In the genomic region with DNA sequence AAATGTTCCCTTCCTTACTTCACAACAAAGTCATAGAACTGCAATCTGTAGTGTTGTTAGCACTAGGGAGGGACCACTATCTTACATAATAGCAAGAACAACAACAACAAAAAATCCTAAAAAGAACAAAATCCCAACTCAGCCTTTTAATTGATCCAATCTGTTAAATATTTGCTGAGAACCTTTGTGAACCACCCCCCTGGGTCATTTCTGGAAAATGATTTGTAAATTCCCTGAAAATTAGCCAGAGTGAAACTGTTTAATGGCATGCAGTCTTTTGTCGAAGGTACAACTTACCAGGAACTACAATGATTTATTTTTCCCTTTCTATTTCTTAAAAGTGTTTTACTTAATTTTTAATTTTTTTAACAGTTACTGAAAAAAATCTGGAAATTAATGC, we compare ENCODE assay signal across 27 mouse cellular contexts. TPM values are rescaled to one million over a fixed set of nuclear protein-coding genes. Genes with fewer than 3 reads are reported as not detected.
DNase-seq lines count a peak whose midpoint lies in the region; ATAC-seq and TF ChIP-seq lines count a peak whose summit lies in the region.
"Had no signal": no experiment of that assay in that cellular context is flagged by ENCODE, and none has a peak within 500 bp of the region (broad histone marks: within the 10 kb centered on the region; RNA-seq: fewer than 3 reads in every experiment).

A gene (minus strand): TSS at position 97 of the 400 bp plus-strand sequence.

- no peak for ATAC-seq in liver, embryonic 11.5 days (replicated peaks; ENCODE audit: low FRiP score)
- ATAC-seq: activated CD4-positive, CD25-positive, alpha-beta regulatory T cell, adult 4 months; CD4-positive, CD25-positive, alpha-beta regulatory T cell, adult 4 months; Patski had no signal

- no peak for TF ChIP-seq POLR2A in kidney, adult 2 months (IDR thresholded peaks at IDR 0.05; ENCODE audit: low read depth, low read length)
- TF ChIP-seq POLR2A in liver, adult 2 months (IDR thresholded peaks at IDR 0.05; ENCODE audit: extremely low read depth, insufficient read depth, low read length), result no peak

- TF ChIP-seq CTCF in kidney, adult 2 months (conservative IDR thresholded peaks at IDR 0.05; ENCODE audit: insufficient read depth, insufficient read length, low read depth, low read length), result no peak
- no peak for TF ChIP-seq CTCF in liver, adult 2 months (IDR thresholded peaks at IDR 0.05; ENCODE audit: low read depth, low read length)

- no peak within 1 kb of the TSS for H3K4me2 ChIP-seq in liver, embryonic 11.5 days

- no peaks in the 10 kb centered on the region for H3K27me3 ChIP-seq in kidney, adult 2 months (replicated peaks; ENCODE audit: control insufficient read depth, insufficient read depth, low read length)
- H3K27me3 ChIP-seq in liver, adult 2 months (ENCODE audit: control insufficient read depth, insufficient read depth, low read length), result no peaks in the 10 kb centered on the region
- H3K27me3 ChIP-seq in liver, embryonic 11.5 days (replicated peaks; ENCODE audit: control insufficient read depth, insufficient read depth, low read length), result no peaks in the 10 kb centered on the region
- H3K27me3 ChIP-seq: CH12.LX, Patski had no signal

- 44% methylated on average over 1 of the region's 1 CpGs for WGBS in kidney, adult 2 months
- WGBS in liver, adult 2 months, result 9% methylated on average over 1 of the region's 1 CpGs
- 73% methylated on average over 1 of the region's 1 CpGs for WGBS in liver, embryonic 11.5 days

- H3K79me2 ChIP-seq in liver, adult 2 months (ENCODE audit: control insufficient read depth, insufficient read depth, low read length), result no peaks in the 10 kb centered on the region

- no peak within 1 kb of the TSS for H3K9ac ChIP-seq in liver, adult 2 months (ENCODE audit: low read depth, low read length)
- H3K9ac ChIP-seq in liver, embryonic 11.5 days (ENCODE audit: low read depth, low read length), result no peak within 1 kb of the TSS

- H3K9me3 ChIP-seq in liver, embryonic 11.5 days (ENCODE audit: control insufficient read depth, low read length), result no peaks in the 10 kb centered on the region
- H3K9me3 ChIP-seq: G1E had no signal

- H3K27ac ChIP-seq in kidney, adult 2 months (ENCODE audit: insufficient read depth, low read depth, low read length), result no peak within 1 kb of the TSS
- no peak within 1 kb of the TSS for H3K27ac ChIP-seq in liver, adult 2 months (replicated peaks; ENCODE audit: insufficient read depth, low read depth, low read length)
- H3K27ac ChIP-seq in liver, embryonic 11.5 days (ENCODE audit: low read depth, low read length), result no peak within 1 kb of the TSS

- DNase-seq in kidney, adult 2 months, result peak; percentile 84
- DNase-seq in kidney, postnatal 10 days, result no peak
- DNase-seq in kidney, adult 8-10 months, result peak; percentile 5 to 21
- no peak for DNase-seq in kidney, postnatal 4 days
- peak; percentile 78 for DNase-seq in kidney, adult 9 months
- DNase-seq in kidney, postnatal 14 days, result no peak
- peak; percentile 88 for DNase-seq in liver, adult 2 months (ENCODE audit: extremely low read depth, low read depth, low spot score)
- no peak for DNase-seq in liver, embryonic 11.5 days (ENCODE audit: low spot score)
- DNase-seq: adrenal gland, adult 2 months; adrenal gland, adult 8-10 months; adrenal gland, postnatal 10 days; adrenal gland, postnatal 14 days; adrenal gland, postnatal 25 days; adrenal gland, postnatal 36 days; B cell, adult 2 months; cerebellum, adult 11 months; cerebellum, adult 11-12 months had no signal

- no peaks in the 10 kb centered on the region; the same call in 1 of the 2 replicates for H3K4me1 ChIP-seq in kidney, adult 2 months (ENCODE audit: control insufficient read depth, insufficient read depth, low read length)
- peaks cover 2% of the 10 kb centered on the region for H3K4me1 ChIP-seq in liver, adult 2 months (ENCODE audit: control insufficient read depth, insufficient read depth, low read length)
- no peaks in the 10 kb centered on the region for H3K4me1 ChIP-seq in liver, embryonic 11.5 days (replicated peaks; ENCODE audit: control insufficient read depth, insufficient read depth, low read length)

- no peaks in the 10 kb centered on the region for H3K36me3 ChIP-seq in kidney, adult 2 months (ENCODE audit: control insufficient read depth, insufficient read depth, low read length)
- H3K36me3 ChIP-seq in liver, adult 2 months (ENCODE audit: control insufficient read depth, insufficient read depth, low read length), result no peaks in the 10 kb centered on the region
- no peaks in the 10 kb centered on the region for H3K36me3 ChIP-seq in liver, embryonic 11.5 days (ENCODE audit: control insufficient read depth, insufficient read depth, low read length)
- H3K36me3 ChIP-seq: G1E had no signal

- H3K4me3 ChIP-seq in kidney, adult 2 months (ENCODE audit: insufficient read depth, low read depth, low read length), result no peak within 1 kb of the TSS
- no peak within 1 kb of the TSS for H3K4me3 ChIP-seq in liver, adult 2 months (ENCODE audit: insufficient read depth, low read depth, low read length)
- H3K4me3 ChIP-seq in liver, embryonic 11.5 days (ENCODE audit: low read depth, low read length), result no peak within 1 kb of the TSS

RNA-seq across cellular contexts. Expression of the gene that starts here (rescaled TPM):
- polyA plus RNA-seq in kidney, adult 2 months (2012; rRNA removed), result 6.8 and 12.1 TPM in 2 replicates
- 204 and 219 TPM in 2 replicates for total RNA-seq in liver, adult 2 months (2014; rRNA removed)
- polyA plus RNA-seq in liver, adult 2 months (2012; rRNA removed), result 61.3 and 79.5 TPM in 2 replicates
- polyA plus RNA-seq in liver, embryonic 11.5 days (2014; fragmentation: Nextera tagmentation; extraction: Ambion mirVana), result not detected in 2 replicates
- total RNA-seq: adrenal gland, postnatal 25 days; adrenal gland, postnatal 36 days; adrenal gland, postnatal 4 days; CH12.LX; ES-E14; MEL had no signal
- polyA plus RNA-seq: activated CD4-positive, CD25-positive, alpha-beta regulatory T cell, adult 4 months; brain, embryonic 14.5 days; C2C12; CD4-positive, CD25-positive, alpha-beta regulatory T cell, adult 4 months; G1E; Patski had no signal

Comparison
In these comparisons a context has a peak if more than half of its experiments do, and no peak if none do; other contexts are left out.
1. DNase-seq: peak in kidney, adult 2 months (single experiment), kidney, adult 8-10 months (2 of 2), kidney, adult 9 months (single experiment) and liver, adult 2 months (single experiment); none in kidney, postnatal 10 days (single experiment), kidney, postnatal 4 days (0 of 2), kidney, postnatal 14 days (single experiment) and liver, embryonic 11.5 days (single experiment).